25 mouse cellular contexts compared by ENCODE assay signal in genomic region chr3:69489669-69490068, GRCm38 (mm10).
DNase-seq lines count a peak whose midpoint lies in the region; ATAC-seq and TF ChIP-seq lines count a peak whose summit lies in the region.
"Had no signal": no experiment of that assay in that cellular context is flagged by ENCODE, and none has a peak within 500 bp of the region (broad histone marks: within the 10 kb centered on the region; RNA-seq: fewer than 3 reads in every experiment).

No protein-coding gene starts in this region.

- WGBS in hindbrain, embryonic 11.5 days: 88% methylated on average over 3 of the region's 3 CpGs

- H3K4me2 ChIP-seq in hindbrain, embryonic 11.5 days (replicated peaks; ENCODE audit: low read depth, low read length): no peak overlapping the region
- H3K4me2 ChIP-seq: embryonic facial prominence, embryonic 13.5 days; forebrain, embryonic 12.5 days; forebrain, embryonic 15.5 days; heart, embryonic 11.5 days; hindbrain, embryonic 13.5 days; intestine, embryonic 15.5 days had no signal

- H3K36me3 ChIP-seq in hindbrain, embryonic 11.5 days (ENCODE audit: control insufficient read depth, insufficient read depth, low read length): no peaks in the 10 kb centered on the region
- H3K36me3 ChIP-seq: embryonic facial prominence, embryonic 10.5 days; embryonic facial prominence, embryonic 13.5 days; forebrain, embryonic 12.5 days; forebrain, embryonic 15.5 days; hindbrain, embryonic 13.5 days; intestine, embryonic 15.5 days had no signal

- no peaks in the 10 kb centered on the region for H3K27me3 ChIP-seq in hindbrain, embryonic 11.5 days (ENCODE audit: control insufficient read depth, insufficient read depth, low read length)
- H3K27me3 ChIP-seq: embryonic facial prominence, embryonic 13.5 days; forebrain, embryonic 12.5 days; forebrain, embryonic 15.5 days; hindbrain, embryonic 13.5 days; intestine, embryonic 15.5 days had no signal

- no peak overlapping the region for H3K9ac ChIP-seq in hindbrain, embryonic 11.5 days (ENCODE audit: low read depth, low read length)
- H3K9ac ChIP-seq: embryonic facial prominence, embryonic 13.5 days; forebrain, embryonic 12.5 days; forebrain, embryonic 15.5 days; hindbrain, embryonic 13.5 days; intestine, embryonic 15.5 days had no signal

- TF ChIP-seq CTCF in left cerebral cortex, adult 2 months (IDR thresholded peaks at IDR 0.05): no peak

- peak overlapping the region; percentile 24 for H3K27ac ChIP-seq in left cerebral cortex, adult 2 months
- no peak overlapping the region for H3K27ac ChIP-seq in hindbrain, embryonic 11.5 days (ENCODE audit: low read depth, low read length)
- H3K27ac ChIP-seq: embryonic facial prominence, embryonic 10.5 days; embryonic facial prominence, embryonic 13.5 days; forebrain, embryonic 12.5 days; forebrain, embryonic 15.5 days; gastrocnemius, adult 2 months; hindbrain, embryonic 13.5 days; intestine, embryonic 15.5 days had no signal

- intact Hi-C loops in left cerebral cortex, adult 2 months (cut with DNase I): loop anchor here (10.0 kb wide), 1 partner anchor 365 kb away; the partner anchor contains the start of gene Kpna4
- intact Hi-C loops in left cerebral cortex, postnatal 14 days (cut with DNase I): loop anchor here (5.0 to 10.0 kb wide), 3 partner anchors 108 to 213 kb away; partner anchors contain the start of gene B3galnt1

- H3K4me3 ChIP-seq in left cerebral cortex, adult 2 months: no peak overlapping the region
- H3K4me3 ChIP-seq in hindbrain, embryonic 11.5 days (ENCODE audit: low read depth, low read length): no peak overlapping the region
- H3K4me3 ChIP-seq: embryonic facial prominence, embryonic 10.5 days; embryonic facial prominence, embryonic 13.5 days; erythroblast, embryonic 14.5 days; forebrain, embryonic 12.5 days; forebrain, embryonic 15.5 days; gastrocnemius, adult 2 months; hindbrain, embryonic 13.5 days; intestine, embryonic 15.5 days had no signal

- DNase-seq in cerebellum, adult 9-10 months: peak; percentile 68
- no peak for DNase-seq in cerebellum, postnatal 10 days
- no peak for DNase-seq in left cerebral cortex, adult 2 months (ENCODE audit: extremely low spot score in 1 of 2, low spot score in 2 of 2)
- no peak for DNase-seq in left cerebral cortex, postnatal 14 days (ENCODE audit: low spot score in 2 of 2)
- peak; percentile 49 for DNase-seq in 416B (ENCODE audit: low read depth)
- peak; percentile 81 for DNase-seq in brain, adult 2 months (ENCODE audit: low read depth, low spot score)
- no peak for DNase-seq in hindbrain, embryonic 11.5 days (ENCODE audit: low spot score)
- DNase-seq: adrenal gland, adult 8-10 months; adrenal gland, postnatal 25 days; cerebellum, adult 11-12 months; cerebellum, postnatal 36 days; embryo, embryonic 11 days; gastrocnemius, adult 2 months; gastrocnemius, postnatal 14 days; kidney, adult 18-20 months had no signal

- H3K4me1 ChIP-seq in hindbrain, embryonic 11.5 days (replicated peaks; ENCODE audit: control insufficient read depth, insufficient read depth, low read length): no peaks in the 10 kb centered on the region
- H3K4me1 ChIP-seq: intestine, embryonic 15.5 days had no signal

- no peaks in the 10 kb centered on the region for H3K9me3 ChIP-seq in hindbrain, embryonic 11.5 days (ENCODE audit: control insufficient read depth, low read length)
- H3K9me3 ChIP-seq: embryonic facial prominence, embryonic 10.5 days; embryonic facial prominence, embryonic 13.5 days; forebrain, embryonic 12.5 days; forebrain, embryonic 15.5 days; hindbrain, embryonic 13.5 days; intestine, embryonic 15.5 days had no signal

- no peak for ATAC-seq in hindbrain, embryonic 11.5 days (ENCODE audit: low FRiP score)
- ATAC-seq: activated CD4-positive, CD25-positive, alpha-beta regulatory T cell, adult 4 months; forebrain, embryonic 15.5 days; hindbrain, embryonic 16.5 days; intestine, embryonic 15.5 days had no signal

Comparison
In these comparisons a context has a peak if more than half of its experiments do, and no peak if none do; other contexts are left out.
1. DNase-seq: peak in cerebellum, adult 9-10 months (single experiment), 416B (single experiment) and brain, adult 2 months (single experiment); none in cerebellum, postnatal 10 days (0 of 2), left cerebral cortex, adult 2 months (0 of 2), left cerebral cortex, postnatal 14 days (0 of 2) and hindbrain, embryonic 11.5 days (single experiment).